Mouse (Mus musculus): Measurements from ENCODE around the gene Tas2r131.
"Not testable (repeated sequence)": the region's sequence is repeated elsewhere in the genome, so short reads cannot be mapped to it uniquely, and the experiment has no call there.

Tas2r131 gene

GRCm38 (mm10) chr6:132957819-132958218, at the start of gene Tas2r131:
Gene Tas2r131 (minus strand): TSS chr6:132957919.
- no peak for DNase-seq (ENCODE audit: low spot score)

GRCm38 (mm10) chr6:132980865-132981264, 23.1 kb upstream of the Tas2r131 start, which contains the start of gene Tas2r109:
Gene Tas2r109 (minus strand): TSS chr6:132980965.
- DNase-seq (ENCODE audit: low spot score) = no peak

DNA sequence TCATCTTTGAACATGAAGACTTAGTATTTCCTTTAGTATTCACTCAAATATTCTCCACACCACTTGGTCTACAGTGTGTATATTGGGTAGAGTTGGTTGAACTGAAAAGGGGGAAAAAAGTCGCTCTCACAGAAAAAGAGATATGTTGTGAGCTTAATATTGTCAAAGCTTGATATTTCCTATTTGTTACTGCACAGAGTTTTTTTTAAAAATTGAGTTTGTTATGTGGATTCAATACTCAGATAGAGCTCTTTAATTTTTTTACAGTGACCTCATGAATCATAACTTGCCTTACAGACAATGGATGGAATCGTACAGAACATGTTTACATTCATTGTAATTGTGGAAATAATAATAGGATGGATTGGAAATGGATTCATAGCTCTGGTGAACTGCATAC, 6.9 kb downstream of the Tas2r131 start, which contains the start of gene Tas2r129:
Gene Tas2r129, plus strand, starts transcription at position 301 of the 400 bp plus-strand sequence.
- DNase-seq (ENCODE audit: low spot score) = no peak

- DNase-seq (ENCODE audit: low spot score) = not testable (repeated sequence)
Observed at GRCm38 (mm10) chr6:132941376-132941775, 16.3 kb downstream of the Tas2r131 start.

GRCm38 (mm10) chr6:132909351-132909750, 48.4 kb downstream of the Tas2r131 start, which contains the start of gene Tas2r125:
Gene Tas2r125 (plus strand): TSS chr6:132909651.
- no peak for DNase-seq (ENCODE audit: low spot score)
